Mouse (Mus musculus) spleen, postnatal 4 days (tissue): ENCODE measurements at regions not wholly inside any gene's neighbourhood (a gene's known extent, or its start where the extent isn't known, plus 50 kb on each side); places are given as distances from the start of the nearest gene placed in this dataset.

Experiments used
- DNase-seq, 2 experiments: peaks; one replicate each; pipeline ENCODE4 v3.0.0; 2022; ENCODE audit warnings: low spot score in 2 of 2

- no peak for DNase-seq
Observed at GRCm38 (mm10) chr16:76078219-76078618, 56.1 kb upstream of the Samsn1 start.

GRCm38 (mm10) chr16:76076231-76076630 lies 54.1 kb upstream of the Samsn1 start:
- DNase-seq = no peak
